Mouse (Mus musculus) stomach, embryonic 16.5 days (tissue): Measurements from ENCODE around the gene Tcte1. TPM values are rescaled to one million over a fixed set of nuclear protein-coding genes. Genes with fewer than 3 reads are reported as not detected.

Experiments
- ATAC-seq: fragments of 200-750 bp; cut with Nextera tagmentation; 2 replicates; pipeline ENCODE4 v1.8.0; 2017; ENCODE audit warnings: moderate number of reproducible peaks, moderate TSS enrichment; ENCODE audit not compliant: insufficient read depth, low FRiP score
- H3K27ac ChIP-seq: fragments of 300-500 bp; sonication (generic); 2 replicates; pipeline ENCODE4 v1.5.1; 2014; ENCODE audit warnings: low read length
- H3K27me3 ChIP-seq: fragments of 300-500 bp; sonication (generic); 2 replicates; pipeline ENCODE4 v1.6.1; 2014; ENCODE audit warnings: low read length, control low read depth, mixed read lengths; ENCODE audit not compliant: control insufficient read depth, insufficient read depth
- H3K36me3 ChIP-seq: fragments of 300-500 bp; sonication (generic); 2 replicates; pipeline ENCODE4 v1.6.1; 2014; ENCODE audit warnings: low read length; ENCODE audit not compliant: control insufficient read depth, insufficient read depth
- H3K4me1 ChIP-seq: fragments of 300-500 bp; sonication (generic); 2 replicates; pipeline ENCODE4 v1.6.1; 2014; ENCODE audit warnings: low read length, control low read depth, mixed read lengths; ENCODE audit not compliant: control insufficient read depth, insufficient read depth
- H3K4me2 ChIP-seq: fragments of 300-500 bp; sonication (generic); 2 replicates; pipeline ENCODE4 v1.6.1; 2014; ENCODE audit warnings: low read depth, low read length, mixed read lengths
- H3K4me3 ChIP-seq: fragments of 300-500 bp; sonication (generic); replicated peaks from 2 replicates; pipeline ENCODE4 v1.5.1; 2014; ENCODE audit warnings: mild to moderate bottlenecking, low read length
- H3K9ac ChIP-seq: fragments of 300-500 bp; sonication (generic); 2 replicates; pipeline ENCODE4 v1.6.1; 2014; ENCODE audit warnings: low read length
- H3K9me3 ChIP-seq: fragments of 300-500 bp; sonication (generic); replicated peaks from 2 replicates; pipeline ENCODE4 v1.6.1; 2016; ENCODE audit warnings: low read length, control low read depth; ENCODE audit not compliant: control insufficient read depth
- WGBS: fragments of 180-500 bp; shearing (Covaris S2); extraction: QIAGEN DNeasy Blood & Tissue Kit; methylation state at CpG from one replicate; pipeline ENCODE4 v1.1.7; 2014; 5-methylcytosine and 5-hydroxymethylcytosine counted together
- polyA plus RNA-seq: library from polyadenylated mRNA; unstranded; fragments of >200 nt; fragmentation: Nextera tagmentation; extraction: Ambion mirVana; gene quantifications from 2 replicates; pipeline ENCODE4 v1.2.1, GENCODE M21; 2015

Tcte1 gene
- 0.25 and 0.28 TPM in 2 replicates for polyA plus RNA-seq

- Histone ChIP-seq H3K36me3 (peaks cover 4% of the 10 kb centered on the region; the same call in 1 of the 2 replicates), H3K9me3 (no peaks in the 10 kb centered on the region), H3K4me3 (peak within 1 kb of the TSS; percentile 39), H3K4me1 (peaks cover 14% of the 10 kb centered on the region), H3K4me2 (peak within 1 kb of the TSS; percentile 70), H3K27me3 (no peaks in the 10 kb centered on the region), H3K9ac (peak within 1 kb of the TSS; percentile 66), H3K27ac (no peak within 1 kb of the TSS)
- 2% methylated on average over 21 of the region's 21 CpGs for WGBS
- peak; percentile 56; the same call in 1 of the 2 replicates for ATAC-seq
These were observed at the start of gene Tcte1 for GRCm38 (mm10) chr17:45523263-45523662. Tcte1 (plus strand) TSS chr17:45523434.

- no peak for ATAC-seq
- Histone ChIP-seq H3K4me3 (no peak overlapping the region), H3K9me3 (no peaks in the 10 kb centered on the region), H3K4me2 (no peak overlapping the region), H3K27me3 (peaks cover 4% of the 10 kb centered on the region; the same call in 1 of the 2 replicates), H3K4me1 (peaks cover 8% of the 10 kb centered on the region; the same call in 1 of the 2 replicates), H3K27ac (no peak overlapping the region), H3K9ac (no peak overlapping the region), H3K36me3 (no peaks in the 10 kb centered on the region)
- 72% methylated on average over 6 of the region's 6 CpGs for WGBS
These were observed 49.6 kb upstream of the Tcte1 start for GRCm38 (mm10) chr17:45473667-45474066.

GRCm38 (mm10) chr17:45474146-45474545, 49.1 kb upstream of the Tcte1 start:
- 67% methylated on average over 8 of the region's 8 CpGs for WGBS
- H3K4me1 ChIP-seq, result peaks cover 8% of the 10 kb centered on the region; the same call in 1 of the 2 replicates
- no peak overlapping the region for H3K27ac ChIP-seq
- H3K4me3 ChIP-seq, result peak overlapping the region; percentile 42; the same call in 1 of the 2 replicates
- no peaks in the 10 kb centered on the region for H3K36me3 ChIP-seq
- peaks cover 4% of the 10 kb centered on the region; the same call in 1 of the 2 replicates for H3K27me3 ChIP-seq
- no peak for ATAC-seq
- H3K9me3 ChIP-seq, result no peaks in the 10 kb centered on the region
- peak overlapping the region; percentile 69 for H3K4me2 ChIP-seq
- peak overlapping the region; percentile 58; the same call in 1 of the 2 replicates for H3K9ac ChIP-seq

- Histone ChIP-seq H3K27me3 (peaks cover 4% of the 10 kb centered on the region; the same call in 1 of the 2 replicates), H3K36me3 (no peaks in the 10 kb centered on the region), H3K27ac (no peak within 1 kb of the TSS), H3K4me3 (peak within 1 kb of the TSS; percentile 42), H3K9ac (peak within 1 kb of the TSS; percentile 58), H3K4me1 (peaks cover 8% of the 10 kb centered on the region; the same call in 1 of the 2 replicates), H3K4me2 (peak within 1 kb of the TSS; percentile 69), H3K9me3 (no peaks in the 10 kb centered on the region)
- WGBS, result 7% methylated on average over 30 of the region's 30 CpGs
- ATAC-seq, result peak; percentile 53
These were observed 48.4 kb upstream of the Tcte1 start, which contains the start of gene Spats1 for GRCm38 (mm10) chr17:45474669-45475465. Spats1 (minus strand) TSS chr17:45475415.

GRCm38 (mm10) chr17:45478234-45478825, 44.9 kb upstream of the Tcte1 start:
- ATAC-seq, result no peak
- Histone ChIP-seq H3K9ac (no peak overlapping the region), H3K4me2 (no peak overlapping the region), H3K27ac (no peak overlapping the region), H3K9me3 (no peaks in the 10 kb centered on the region), H3K36me3 (no peaks in the 10 kb centered on the region), H3K27me3 (peaks cover 4% of the 10 kb centered on the region; the same call in 1 of the 2 replicates), H3K4me3 (no peak overlapping the region), H3K4me1 (peaks cover 8% of the 10 kb centered on the region; the same call in 1 of the 2 replicates)
- WGBS, result 12% methylated on average over 12 of the region's 12 CpGs

- no peaks in the 10 kb centered on the region for H3K9me3 ChIP-seq
- H3K27me3 ChIP-seq, result no peaks in the 10 kb centered on the region
- H3K4me2 ChIP-seq, result no peak overlapping the region
- no peak overlapping the region for H3K9ac ChIP-seq
- ATAC-seq, result no peak
- H3K36me3 ChIP-seq, result no peaks in the 10 kb centered on the region
- 25% methylated on average over 2 of the region's 2 CpGs for WGBS
- H3K4me1 ChIP-seq, result no peaks in the 10 kb centered on the region
- no peak overlapping the region for H3K4me3 ChIP-seq
- H3K27ac ChIP-seq, result no peak overlapping the region
These were observed 42.8 kb upstream of the Tcte1 start for GRCm38 (mm10) chr17:45480429-45480828.

- 85% methylated on average over 7 of the region's 7 CpGs for WGBS
- Histone ChIP-seq H3K9me3 (no peaks in the 10 kb centered on the region), H3K9ac (no peak overlapping the region), H3K36me3 (no peaks in the 10 kb centered on the region), H3K27ac (no peak overlapping the region), H3K27me3 (no peaks in the 10 kb centered on the region), H3K4me1 (no peaks in the 10 kb centered on the region), H3K4me2 (no peak overlapping the region), H3K4me3 (no peak overlapping the region)
- no peak for ATAC-seq
These were observed 37.7 kb upstream of the Tcte1 start for GRCm38 (mm10) chr17:45485581-45485980.

- no peaks in the 10 kb centered on the region for H3K9me3 ChIP-seq
- H3K4me3 ChIP-seq, result no peak overlapping the region
- no peaks in the 10 kb centered on the region for H3K4me1 ChIP-seq
- H3K27ac ChIP-seq, result no peak overlapping the region
- ATAC-seq, result no peak
- H3K9ac ChIP-seq, result no peak overlapping the region
- H3K4me2 ChIP-seq, result no peak overlapping the region
- H3K36me3 ChIP-seq, result no peaks in the 10 kb centered on the region
- WGBS, result 10% methylated on average over 5 of the region's 5 CpGs
- H3K27me3 ChIP-seq, result no peaks in the 10 kb centered on the region
These were observed 36.0 kb upstream of the Tcte1 start for GRCm38 (mm10) chr17:45487216-45487615.
